Mouse (Mus musculus) neutrophil, adult 59 days (primary cell): ENCODE results near the gene Deup1. TPM values are rescaled to one million over a fixed set of nuclear protein-coding genes. Genes with fewer than 3 reads are reported as not detected.

Source experiments
- total RNA-seq, 2 experiments: library from RNA; stranded (reverse); gene quantifications; 1 replicate in 1 of 2; 2 replicates in 1 of 2; pipeline ENCODE4 v1.2.4; 2023

Deup1 gene
- not detected for total RNA-seq

GRCm38 (mm10) chr9:15627785-15628287, at the start of gene Deup1:
Gene Deup1, minus strand, starts transcription at chr9:15627933.

Other genes starting within 250 kb of the Deup1 start
- gene Smco4, start 134.5 kb downstream of the Deup1 start, total RNA-seq: 1 to 10 TPM; 4.4 to 7.2 TPM
- gene Slc36a4, start 81.8 kb upstream of the Deup1 start, total RNA-seq: 10 to 100 TPM; 17.4 to 19.6 TPM
- gene Mtnr1b, start 246.6 kb upstream of the Deup1 start, total RNA-seq: not detected